Mouse (Mus musculus) heart, adult 2 months (tissue): ENCODE measurements at regions not wholly inside any gene's neighbourhood (a gene's known extent, or its start where the extent isn't known, plus 50 kb on each side); places are given as distances from the start of the nearest gene placed in this dataset.

Experiments used
- CTCF ChIP-seq: fragments of 200-600 bp; IDR thresholded peaks from 2 replicates; pipeline ENCODE4 v1.8.1; 2022; ENCODE audit warnings: antibody characterized with exemption, mild to moderate bottlenecking, moderate library complexity
- EP300 ChIP-seq: fragments of 200-500 bp; IDR thresholded peaks from 2 replicates; pipeline ENCODE4 v1.6.1; 2011; ENCODE audit warnings: low read depth, low read length, control low read depth; ENCODE audit not compliant: insufficient read depth
- POLR2A ChIP-seq: fragments of 200-500 bp; IDR thresholded peaks from 2 replicates; pipeline ENCODE4 v1.6.1; 2011; ENCODE audit warnings: mild to moderate bottlenecking, low read depth, low read length, control low read depth; ENCODE audit not compliant: insufficient read depth

DNA sequence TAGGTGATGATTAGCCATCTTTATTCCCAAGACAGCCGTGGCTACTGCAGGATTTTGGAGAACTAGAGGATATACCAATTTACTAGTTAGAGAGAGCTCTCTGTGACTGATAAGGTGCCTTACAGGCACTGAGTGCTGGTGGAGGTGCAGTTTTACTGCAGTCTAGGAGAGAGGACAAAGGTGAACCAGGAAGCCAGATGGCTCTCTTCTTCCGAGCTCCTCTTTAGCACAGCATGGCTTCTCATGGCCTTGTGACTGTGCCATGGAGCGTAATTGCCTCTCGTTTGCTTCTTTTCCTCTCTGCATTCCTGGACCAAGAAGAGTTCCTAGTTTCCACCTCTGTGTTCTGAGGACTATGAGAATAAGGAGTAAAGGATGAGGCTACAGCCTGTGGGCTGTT, 100.2 kb upstream of the Gadd45a start:
- TF ChIP-seq CTCF (no peak), EP300 (no peak), POLR2A (no peak)
